Mouse (Mus musculus): Measurements from ENCODE around the gene Coq2. TPM values are rescaled to one million over a fixed set of nuclear protein-coding genes. Genes with fewer than 3 reads are reported as not detected.

Gene Coq2
- 63.3 and 73.8 TPM in 2 replicates for polyA plus RNA-seq (2015; fragmentation: Nextera tagmentation; extraction: Ambion mirVana)

DNA sequence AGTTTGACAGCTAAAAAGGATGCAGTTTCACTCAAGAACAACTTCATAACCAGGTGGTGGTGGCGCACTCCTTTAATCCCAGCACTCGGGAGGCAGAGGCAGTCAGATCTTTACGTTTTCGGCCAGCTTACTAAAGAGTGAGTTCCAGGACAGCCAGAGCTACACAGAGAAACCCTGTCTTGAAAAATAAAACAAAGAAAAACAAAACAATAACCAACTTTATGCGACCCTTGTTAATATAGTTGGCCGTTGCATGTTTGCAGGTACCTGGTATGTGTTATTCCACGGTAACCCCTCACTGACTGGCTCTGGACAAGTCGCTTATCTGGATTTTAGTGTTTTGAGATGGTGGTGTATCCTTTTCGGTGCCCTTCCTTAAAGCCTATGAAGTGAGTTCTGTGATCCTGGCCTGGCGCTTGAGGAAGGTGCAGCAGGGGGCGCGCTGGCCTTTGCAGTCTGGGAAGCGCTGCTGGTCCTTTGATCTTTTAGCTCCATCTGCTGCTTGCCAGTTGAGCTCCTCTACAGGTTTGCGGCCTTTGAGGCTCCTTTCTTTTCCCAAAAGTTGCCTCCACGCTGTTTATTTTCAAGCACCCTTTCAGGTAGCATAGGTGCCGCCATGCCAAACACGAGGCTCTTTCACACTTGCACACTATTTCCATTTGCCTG, at the start of gene Coq2:
Gene Coq2 (minus strand): TSS at position 430 of the 666 bp plus-strand sequence.

DNA sequence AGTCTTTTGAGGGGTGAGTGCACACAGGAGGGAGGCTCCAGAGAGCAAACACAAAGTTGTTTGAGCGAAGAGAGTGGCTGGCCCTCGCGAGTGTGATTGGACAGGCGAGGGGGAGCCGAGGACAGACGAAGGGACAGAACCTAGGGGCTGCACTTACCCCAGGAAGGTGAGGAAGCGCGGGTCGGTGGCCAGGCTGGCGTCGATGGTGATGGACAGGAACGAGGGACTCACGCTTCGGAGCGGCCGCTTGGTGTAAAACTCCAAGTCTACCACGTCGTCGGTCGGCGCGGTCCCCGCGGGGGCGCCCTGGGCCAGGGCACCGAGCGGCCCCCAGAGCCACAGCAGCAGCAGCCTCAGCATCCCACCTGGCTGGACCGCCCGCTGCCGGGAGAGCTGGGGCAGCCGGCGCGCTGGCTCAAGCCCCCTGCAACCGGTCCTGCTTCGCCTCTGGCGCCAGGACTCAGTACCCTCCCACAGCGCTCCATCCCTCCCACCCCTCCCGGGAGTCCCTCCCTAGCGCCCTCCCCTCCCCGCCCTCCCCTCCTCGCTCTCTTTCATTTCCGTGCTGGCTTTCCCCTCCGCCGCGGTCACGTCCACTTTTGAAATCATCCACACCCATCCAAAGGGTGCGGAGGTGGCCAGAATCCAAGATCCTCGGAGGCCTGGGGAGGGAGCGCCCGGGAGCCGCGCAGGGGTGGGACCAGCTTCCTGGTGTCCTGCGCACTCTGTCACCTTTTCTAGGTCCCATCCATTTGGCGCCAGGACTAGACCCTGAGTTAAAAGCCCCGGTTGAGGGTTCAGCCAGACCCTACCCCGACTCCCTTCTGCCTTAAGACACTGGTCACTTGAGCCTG, 44.5 kb upstream of the Coq2 start, which contains the start of gene Hpse:
Gene Hpse (minus strand): TSS at position 482 of the 854 bp plus-strand sequence.

Other genes starting within 250 kb of the Coq2 start
- gene Lin54, start 174.5 kb downstream of the Coq2 start, polyA plus RNA-seq (2015; fragmentation: Nextera tagmentation; extraction: Ambion mirVana): 6.4 and 6.9 TPM in 2 replicates
- 155 and 162 TPM in 2 replicates for gene Cops4, start 156.8 kb downstream of the Coq2 start, polyA plus RNA-seq (2015; fragmentation: Nextera tagmentation; extraction: Ambion mirVana)
- gene Plac8, start 102.9 kb downstream of the Coq2 start, polyA plus RNA-seq (2015; fragmentation: Nextera tagmentation; extraction: Ambion mirVana): 3.4 and 4.4 TPM in 2 replicates
- 1.0 and 1.2 TPM in 2 replicates for gene Hpse, start 44.6 kb upstream of the Coq2 start, polyA plus RNA-seq (2015; fragmentation: Nextera tagmentation; extraction: Ambion mirVana)
- 11.6 and 11.7 TPM in 2 replicates for gene Helq, start 123.5 kb upstream of the Coq2 start, polyA plus RNA-seq (2015; fragmentation: Nextera tagmentation; extraction: Ambion mirVana)
- gene Mrps18c, start 123.5 kb upstream of the Coq2 start, polyA plus RNA-seq (2015; fragmentation: Nextera tagmentation; extraction: Ambion mirVana): 171 and 200 TPM in 2 replicates
- gene Abraxas1, start 145.8 kb upstream of the Coq2 start, polyA plus RNA-seq (2015; fragmentation: Nextera tagmentation; extraction: Ambion mirVana): 9.8 and 11.6 TPM in 2 replicates
- gene Gpat3, start 170.6 kb upstream of the Coq2 start, polyA plus RNA-seq (2015; fragmentation: Nextera tagmentation; extraction: Ambion mirVana): 2.2 and 3.2 TPM in 2 replicates

Measured in neural tube, postnatal 0 days (tissue).